Mouse (Mus musculus) myocyte (in vitro differentiated cells): Measurements from ENCODE around the gene Gm45233. TPM values are rescaled to one million over a fixed set of nuclear protein-coding genes. Genes with fewer than 3 reads are reported as not detected.

ENCODE experiments used
- H3K27me3 ChIP-seq: one replicate; pipeline ENCODE4 v1.6.1; 2011; ENCODE audit not compliant: control insufficient read depth, insufficient read depth, insufficient read length
- H3K36me3 ChIP-seq: one replicate; pipeline ENCODE4 v1.6.1; 2011; ENCODE audit not compliant: control insufficient read depth, insufficient read depth
- H3K4me2 ChIP-seq: one replicate; pipeline ENCODE4 v1.6.1; 2011; ENCODE audit warnings: low read depth, control low read depth
- H3K4me3 ChIP-seq: one replicate; pipeline ENCODE4 v1.5.1; 2011; ENCODE audit warnings: mild to moderate bottlenecking, control low read depth, moderate library complexity
- H3K79me2 ChIP-seq: one replicate; pipeline ENCODE4 v1.6.1; 2011; ENCODE audit not compliant: control insufficient read depth, insufficient read depth
- H3ac ChIP-seq: one replicate; pipeline ENCODE4 v1.6.1; 2011; ENCODE audit not compliant: control insufficient read depth, insufficient read length
- MYOD1 ChIP-seq, 3 experiments: IDR thresholded peaks; one replicate each; pipeline ENCODE4 v1.6.1; 2011; ENCODE audit warnings: control low read depth in 2 of 3, low read depth in 2 of 3, mild to moderate bottlenecking in 2 of 3, moderate library complexity in 1 of 3; ENCODE audit not compliant: insufficient read length in 2 of 3, control insufficient read depth in 1 of 3
- POLR2A ChIP-seq: IDR thresholded peaks from one replicate; pipeline ENCODE4 v1.6.1; 2011; ENCODE audit warnings: low read depth, mild to moderate bottlenecking, control low read depth, moderate library complexity; ENCODE audit not compliant: insufficient read length
- polyA plus RNA-seq: library from polyadenylated mRNA; unstranded; fragments of >200 nt; fragmentation: generic; extraction: Trizol; gene quantifications from one replicate; pipeline ENCODE4 v1.2.1, GENCODE M21; 2012; ENCODE audit warnings: missing spikeins

Gm45233 gene
- polyA plus RNA-seq, 1 experiment, result 0.12 TPM

- no peak overlapping the region for H3K4me2 ChIP-seq
- H3K4me3 ChIP-seq, result no peak overlapping the region
- no peaks in the 10 kb centered on the region for H3K36me3 ChIP-seq
- TF ChIP-seq MYOD1 (IDR thresholded peaks at IDR 0.05; ENCODE audit: control insufficient read depth in 1 of 3, insufficient read length in 2 of 3, low read depth in 2 of 3), result peak; percentile 19 to 73 (median 67)
- no peak for TF ChIP-seq POLR2A
- no peaks in the 10 kb centered on the region for H3K79me2 ChIP-seq
- H3K27me3 ChIP-seq, result peaks cover 6% of the 10 kb centered on the region
- no peak overlapping the region for H3ac ChIP-seq
Measured at GRCm38 (mm10) chr7:43512519-43512918, 68.6 kb downstream of the Gm45233 start.

Other genes starting within 250 kb of the Gm45233 start
- 2.7 TPM for gene Zfp715, start 130.8 kb upstream of the Gm45233 start, polyA plus RNA-seq
- gene Siglecf, start 92.8 kb upstream of the Gm45233 start, polyA plus RNA-seq, result not detected
- 1.0 TPM for gene Siglecg, start 35.9 kb upstream of the Gm45233 start, polyA plus RNA-seq
- not detected for gene Lim2, start 16.5 kb upstream of the Gm45233 start, polyA plus RNA-seq
- gene Nkg7, start 7.1 kb upstream of the Gm45233 start, polyA plus RNA-seq, result not detected
- not detected for gene Cldnd2, start 3.3 kb upstream of the Gm45233 start, polyA plus RNA-seq
- gene Etfb, start within 50 bp of the Gm45233 start, polyA plus RNA-seq, result 244 TPM
- gene Vsig10l, start 19.0 kb downstream of the Gm45233 start, polyA plus RNA-seq, result 0.73 TPM
- 4.9 TPM for gene Iglon5, start 45.9 kb downstream of the Gm45233 start, polyA plus RNA-seq
- not detected for gene 4931406B18Rik, start 61.8 kb downstream of the Gm45233 start, polyA plus RNA-seq
- gene Cd33, start 100.3 kb downstream of the Gm45233 start, polyA plus RNA-seq, result 0.02 TPM
- 0.72 TPM for gene Zfp658, start 118.1 kb downstream of the Gm45233 start, polyA plus RNA-seq
- gene Zfp719, start 135.5 kb downstream of the Gm45233 start, polyA plus RNA-seq, result 2.8 TPM
- gene Zfp819, start 163.0 kb downstream of the Gm45233 start, polyA plus RNA-seq, result not detected
- not detected for gene Ceacam18, start 190.6 kb downstream of the Gm45233 start, polyA plus RNA-seq
- not detected for gene Siglece, start 216.0 kb downstream of the Gm45233 start, polyA plus RNA-seq
- gene Ctu1, start 227.9 kb downstream of the Gm45233 start, polyA plus RNA-seq, result 9.9 TPM
- not detected for gene Klk14, start 246.3 kb downstream of the Gm45233 start, polyA plus RNA-seq